Mouse (Mus musculus) stomach, postnatal 0 days (tissue): ENCODE measurements around the gene Abcc3.

Source experiments
- CTCF ChIP-seq: IDR thresholded peaks from 2 replicates; pipeline ENCODE4 v1.5.1; 2016; ENCODE audit warnings: antibody characterized with exemption, low read depth, mild to moderate bottlenecking, moderate library complexity
- EP300 ChIP-seq: optimal IDR thresholded peaks from 2 replicates; pipeline ENCODE3; 2016; ENCODE audit warnings: antibody characterized with exemption

- TF ChIP-seq CTCF (no peak), EP300 (no peak)
Observed at GRCm38 (mm10) chr11:94350337-94350736, 42.5 kb downstream of the Abcc3 start.
